Mouse (Mus musculus): ENCODE results near the gene Zan. TPM values are rescaled to one million over a fixed set of nuclear protein-coding genes. Genes with fewer than 3 reads are reported as not detected.

Zan gene
- polyA plus RNA-seq, 2 experiments, result 0.06 to 0.19 TPM

DNA sequence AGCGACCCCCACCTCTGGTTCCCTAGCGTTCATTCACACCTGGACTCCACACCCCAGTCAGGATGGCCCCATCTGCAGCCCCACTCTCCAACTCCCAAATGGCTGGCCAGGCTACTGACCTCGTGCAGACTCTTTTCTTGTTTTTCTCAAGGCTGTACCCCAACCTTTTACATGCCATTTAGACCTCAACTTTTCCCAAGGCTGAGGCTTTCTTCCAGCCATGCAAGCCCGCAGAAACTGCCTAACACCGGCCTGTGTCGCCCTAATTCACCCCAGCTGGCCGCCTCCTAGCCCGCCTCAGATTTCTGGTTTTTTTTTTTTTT, 125.8 kb downstream of the Zan start:
- DNase-seq (ENCODE audit: low read depth in 3 of 3, low spot score in 3 of 3) (no peak), ATAC-seq (ENCODE audit: insufficient read depth) (no peak)
- no peaks in the 10 kb centered on the region for H3K9me3 ChIP-seq (ENCODE audit: control insufficient read depth, low read length)
- 10% methylated on average over 8 of the region's 8 CpGs for WGBS (ENCODE audit: insufficient replicate concordance)
- no peaks in the 10 kb centered on the region for H3K36me3 ChIP-seq (replicated peaks; ENCODE audit: control insufficient read depth, insufficient read depth, low read depth)
- H3K4me3 ChIP-seq (ENCODE audit: insufficient read depth in 1 of 2, low read depth in 2 of 2, low read length in 2 of 2), result peak overlapping the region; percentile 47 to 52
- peak overlapping the region; percentile 48 for H3K4me2 ChIP-seq (ENCODE audit: low read depth)
- H3K27me3 ChIP-seq (ENCODE audit: control insufficient read depth, insufficient read depth, low read length), result peaks cover 39% of the 10 kb centered on the region
- no peak overlapping the region for H3K27ac ChIP-seq
- no peak overlapping the region for H3K9ac ChIP-seq (replicated peaks)
- TF ChIP-seq CTCF (IDR thresholded peaks at IDR 0.05; ENCODE audit: low read depth) (no peak), EP300 (IDR thresholded peaks at IDR 0.05; ENCODE audit: low read depth) (no peak)
- peaks cover 0 to 4% of the 10 kb centered on the region in 2 experiments; a peak in 1 of 4 replicates for H3K4me1 ChIP-seq (replicated peaks; ENCODE audit: control insufficient read depth in 2 of 2, insufficient read depth in 2 of 2, low read length in 1 of 2)

DNA sequence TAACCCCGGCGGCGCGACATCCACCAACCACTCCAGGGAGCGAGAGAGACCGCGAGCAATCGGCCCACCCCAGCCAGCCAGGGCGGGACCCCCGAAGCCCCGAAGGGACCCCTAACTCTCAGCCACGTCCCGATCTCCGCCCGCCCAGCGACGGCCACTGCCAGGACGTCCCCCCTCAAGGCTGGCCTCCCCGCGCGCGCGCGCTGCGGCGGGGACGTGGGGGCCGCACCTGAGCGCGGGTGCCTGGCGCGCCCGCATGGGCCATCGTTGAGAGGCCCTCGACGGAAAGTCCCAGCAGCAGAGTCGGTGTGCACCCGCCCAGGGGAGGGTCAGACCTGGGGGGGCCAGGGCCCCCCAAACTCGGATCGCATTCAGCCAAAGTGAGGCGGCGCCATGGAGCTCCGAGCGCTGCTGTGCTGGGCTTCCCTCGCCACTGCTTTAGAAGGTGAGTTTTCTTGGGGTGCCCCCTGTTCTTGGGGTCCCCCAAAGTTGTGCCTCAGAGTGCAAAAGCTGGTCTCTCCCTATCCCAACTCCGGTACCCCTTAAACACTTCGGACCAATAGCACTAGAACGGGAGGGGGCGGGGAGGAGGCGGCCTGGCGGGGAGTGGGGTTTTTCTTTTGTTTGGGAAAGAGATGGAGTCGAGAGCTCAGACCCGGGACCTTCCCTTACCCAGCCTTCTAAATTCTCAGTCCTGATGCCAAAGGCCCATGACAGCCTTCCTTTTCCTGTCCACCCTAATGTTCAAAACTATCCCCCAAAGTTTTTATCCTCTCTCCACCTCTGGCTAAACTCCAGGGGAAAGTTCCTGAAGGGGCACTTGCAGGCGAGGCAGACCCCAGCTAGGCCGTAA, 126.4 kb downstream of the Zan start:
- 4% methylated on average over 54 of the region's 55 CpGs for WGBS (ENCODE audit: insufficient replicate concordance)
- H3K27ac ChIP-seq, result no peak overlapping the region
- H3K36me3 ChIP-seq (replicated peaks; ENCODE audit: control insufficient read depth, insufficient read depth, low read depth), result no peaks in the 10 kb centered on the region
- peaks cover 39% of the 10 kb centered on the region for H3K27me3 ChIP-seq (ENCODE audit: control insufficient read depth, insufficient read depth, low read length)
- H3K9me3 ChIP-seq (ENCODE audit: control insufficient read depth, low read length), result no peaks in the 10 kb centered on the region
- ATAC-seq (ENCODE audit: insufficient read depth) (peak; percentile 38), DNase-seq (ENCODE audit: low read depth in 3 of 3, low spot score in 3 of 3) (no peak)
- H3K4me1 ChIP-seq (replicated peaks; ENCODE audit: control insufficient read depth in 2 of 2, insufficient read depth in 2 of 2, low read length in 1 of 2), result peaks cover 0 to 5% of the 10 kb centered on the region in 2 experiments; a peak in 1 of 4 replicates
- TF ChIP-seq CTCF (IDR thresholded peaks at IDR 0.05; ENCODE audit: low read depth), result no peak
- no peak for TF ChIP-seq EP300 (IDR thresholded peaks at IDR 0.05; ENCODE audit: low read depth)
- H3K4me3 ChIP-seq (ENCODE audit: insufficient read depth in 1 of 2, low read depth in 2 of 2, low read length in 2 of 2), result peak overlapping the region; percentile 47 to 52
- peak overlapping the region; percentile 10 for H3K9ac ChIP-seq (replicated peaks)
- H3K4me2 ChIP-seq (ENCODE audit: low read depth), result peak overlapping the region; percentile 48

DNA sequence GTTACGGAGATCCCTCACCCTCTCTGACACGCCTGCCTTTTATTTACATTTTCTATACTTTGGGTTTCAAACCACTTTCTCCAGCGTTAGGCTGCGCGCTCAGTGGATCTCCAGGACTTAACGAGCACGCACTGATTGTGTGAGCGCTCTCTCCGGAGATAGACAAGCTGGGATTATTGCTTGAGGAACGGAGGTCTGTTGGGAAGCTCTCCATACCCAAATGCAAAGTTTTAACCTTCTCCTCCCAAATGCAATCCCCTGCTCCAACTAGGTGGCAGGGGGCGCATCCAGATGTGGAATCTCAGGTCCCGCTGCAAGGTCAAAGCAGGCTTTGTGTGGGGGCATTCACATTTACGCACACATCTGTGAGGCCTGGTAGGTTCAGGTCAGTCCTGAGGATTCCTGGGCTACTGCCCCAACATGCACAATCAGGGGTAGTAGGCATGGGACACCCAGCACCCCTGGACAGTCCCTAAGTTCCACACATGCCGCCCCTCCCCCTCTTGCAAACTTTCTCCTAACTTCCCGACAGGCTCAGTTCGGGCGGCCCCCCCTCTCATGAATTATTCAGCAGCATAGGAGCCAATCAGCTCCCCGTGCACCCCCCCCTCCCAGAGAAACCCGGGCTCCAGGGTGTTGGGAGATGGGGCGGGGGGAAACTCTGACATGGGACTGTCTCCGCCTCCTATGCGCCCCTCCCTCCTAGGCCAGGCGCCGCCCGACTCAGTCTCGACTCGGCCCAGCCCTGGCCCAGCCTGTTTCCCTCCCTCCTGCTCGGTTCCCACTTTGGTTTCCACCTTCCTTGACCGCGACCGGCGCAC, 127.3 kb downstream of the Zan start, which contains the start of gene Ephb4:
Ephb4 (plus strand) TSS at position 726 of the 821 bp plus-strand sequence.
- Histone ChIP-seq H3K4me2 (ENCODE audit: low read depth) (peak within 1 kb of the TSS; percentile 48), H3K4me3 (ENCODE audit: insufficient read depth in 1 of 2, low read depth in 2 of 2, low read length in 2 of 2) (peak within 1 kb of the TSS; percentile 47 to 52), H3K27ac (no peak within 1 kb of the TSS), H3K9me3 (ENCODE audit: control insufficient read depth, low read length) (no peaks in the 10 kb centered on the region), H3K27me3 (ENCODE audit: control insufficient read depth, insufficient read depth, low read length) (peaks cover 39% of the 10 kb centered on the region), H3K36me3 (replicated peaks; ENCODE audit: control insufficient read depth, insufficient read depth, low read depth) (no peaks in the 10 kb centered on the region), H3K9ac (replicated peaks) (peak within 1 kb of the TSS; percentile 10), H3K4me1 (replicated peaks; ENCODE audit: control insufficient read depth in 2 of 2, insufficient read depth in 2 of 2, low read length in 1 of 2) (peaks cover 0 to 11% of the 10 kb centered on the region in 2 experiments; a peak in 2 of 4 replicates)
- TF ChIP-seq EP300 (IDR thresholded peaks at IDR 0.05; ENCODE audit: low read depth) (no peak), CTCF (IDR thresholded peaks at IDR 0.05; ENCODE audit: low read depth) (no peak)
- ATAC-seq (ENCODE audit: insufficient read depth) (peak; percentile 74), DNase-seq (ENCODE audit: low read depth in 3 of 3, low spot score in 3 of 3) (peak in 2 of 3 experiments; percentile 34 to 53)
- 1% methylated on average over 32 of the region's 32 CpGs for WGBS (ENCODE audit: insufficient replicate concordance)

DNA sequence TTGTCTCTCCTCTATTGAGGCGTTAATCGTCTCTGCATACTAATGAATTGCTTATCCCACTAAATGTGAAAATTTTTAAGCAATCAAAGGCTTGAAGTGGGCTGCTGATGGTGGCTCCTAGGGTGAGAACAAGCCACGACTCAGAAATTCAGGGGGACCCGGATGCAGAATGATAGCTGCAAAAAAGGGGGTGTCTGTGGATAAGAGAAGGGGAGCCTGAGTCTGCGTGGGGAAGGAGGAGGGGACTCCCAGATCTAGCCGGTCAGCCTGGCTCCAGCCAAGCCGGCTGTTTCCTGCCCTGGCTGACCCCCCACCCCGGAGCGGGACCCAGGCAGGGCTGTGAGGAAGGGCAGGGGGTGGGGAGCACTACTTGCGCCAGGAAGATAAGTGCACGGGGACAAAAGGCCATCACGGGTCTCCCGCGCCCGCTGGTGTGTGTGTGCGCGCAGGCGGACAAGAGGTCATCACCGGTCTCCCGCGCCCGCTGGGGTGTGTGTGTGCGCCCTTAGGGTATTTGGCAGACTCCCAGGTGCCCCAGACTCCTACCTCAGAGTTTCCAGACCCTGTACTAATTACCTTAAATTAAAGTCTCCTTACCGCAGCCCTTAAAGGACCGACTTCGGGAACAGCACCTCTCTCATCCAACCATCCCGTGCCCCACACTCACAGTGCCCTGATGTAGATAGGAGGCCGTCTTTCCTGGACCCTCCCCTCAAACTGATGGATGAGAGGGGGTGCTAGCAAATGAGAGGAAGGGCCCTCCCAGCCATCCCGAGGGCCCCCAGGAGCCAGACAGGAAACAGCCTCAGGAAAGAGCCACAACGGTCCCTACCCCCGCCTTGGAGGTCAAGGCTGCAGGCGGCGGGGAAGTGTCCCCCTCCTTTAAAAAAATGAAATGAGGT, 128.1 kb downstream of the Zan start:
- peaks cover 39% of the 10 kb centered on the region for H3K27me3 ChIP-seq (ENCODE audit: control insufficient read depth, insufficient read depth, low read length)
- TF ChIP-seq EP300 (IDR thresholded peaks at IDR 0.05; ENCODE audit: low read depth) (no peak), CTCF (IDR thresholded peaks at IDR 0.05; ENCODE audit: low read depth) (no peak)
- ATAC-seq (ENCODE audit: insufficient read depth) (peak; percentile 31; the same call in 1 of the 2 replicates), DNase-seq (ENCODE audit: low read depth in 3 of 3, low spot score in 3 of 3) (no peak)
- peak overlapping the region; percentile 4 to 47; a peak in 1 of 4 replicates for H3K4me3 ChIP-seq (ENCODE audit: insufficient read depth in 1 of 2, low read depth in 2 of 2, low read length in 2 of 2)
- no peak overlapping the region for H3K9ac ChIP-seq (replicated peaks)
- no peak overlapping the region for H3K27ac ChIP-seq
- no peaks in the 10 kb centered on the region for H3K36me3 ChIP-seq (replicated peaks; ENCODE audit: control insufficient read depth, insufficient read depth, low read depth)
- H3K9me3 ChIP-seq (ENCODE audit: control insufficient read depth, low read length), result no peaks in the 10 kb centered on the region
- peak overlapping the region; percentile 34 for H3K4me2 ChIP-seq (ENCODE audit: low read depth)
- WGBS (ENCODE audit: insufficient replicate concordance), result 2% methylated on average over 33 of the region's 33 CpGs
- peaks cover 0 to 11% of the 10 kb centered on the region in 2 experiments; a peak in 2 of 4 replicates for H3K4me1 ChIP-seq (replicated peaks; ENCODE audit: control insufficient read depth in 2 of 2, insufficient read depth in 2 of 2, low read length in 1 of 2)

Data from liver, embryonic 14.5 days (tissue).